Mouse (Mus musculus) MN1 (cell line): ENCODE measurements at regions not wholly inside any gene's neighbourhood (a gene's known extent, or its start where the extent isn't known, plus 50 kb on each side); places are given as distances from the start of the nearest gene placed in this dataset.
A peak's percentile ranks its signal among the peaks of the same experiment; 100 is the strongest.

Experiments
- DNase-seq: peaks from one replicate; pipeline ENCODE4 v3.0.0-alpha.2; 2016; ENCODE audit warnings: low spot score

DNA sequence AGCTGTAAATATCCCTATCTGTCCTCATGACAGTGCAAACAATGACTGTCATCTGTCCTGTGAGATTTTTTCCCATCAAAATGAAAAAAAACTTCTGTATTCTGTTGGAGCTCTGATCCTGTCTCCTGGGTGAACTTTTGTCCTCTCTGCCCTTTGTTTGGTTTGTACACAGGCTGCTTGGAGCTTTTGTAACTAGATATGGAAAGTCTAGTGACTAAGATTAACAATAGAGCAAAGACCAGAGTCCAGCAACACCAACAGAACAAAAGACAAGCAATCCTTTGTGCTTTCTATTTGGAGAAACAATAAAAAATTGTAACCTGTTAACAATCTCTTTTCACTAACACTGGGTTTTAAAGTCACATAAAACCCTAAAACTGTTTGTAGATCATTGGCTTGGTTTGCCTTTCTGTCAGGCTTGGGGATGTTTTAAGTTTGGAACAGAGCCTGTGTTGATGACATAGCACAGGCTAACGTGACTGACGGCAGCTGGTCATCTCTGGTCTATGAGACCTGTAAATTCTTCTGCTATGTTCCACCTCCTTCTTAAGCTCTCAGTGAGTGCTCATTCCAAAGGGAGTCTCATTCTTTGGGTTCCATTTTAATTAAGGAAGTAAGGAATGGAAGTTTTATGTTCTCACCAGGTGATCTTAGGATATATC lies 219.8 kb downstream of the Gm9733 start:
- DNase-seq: no peak

DNA sequence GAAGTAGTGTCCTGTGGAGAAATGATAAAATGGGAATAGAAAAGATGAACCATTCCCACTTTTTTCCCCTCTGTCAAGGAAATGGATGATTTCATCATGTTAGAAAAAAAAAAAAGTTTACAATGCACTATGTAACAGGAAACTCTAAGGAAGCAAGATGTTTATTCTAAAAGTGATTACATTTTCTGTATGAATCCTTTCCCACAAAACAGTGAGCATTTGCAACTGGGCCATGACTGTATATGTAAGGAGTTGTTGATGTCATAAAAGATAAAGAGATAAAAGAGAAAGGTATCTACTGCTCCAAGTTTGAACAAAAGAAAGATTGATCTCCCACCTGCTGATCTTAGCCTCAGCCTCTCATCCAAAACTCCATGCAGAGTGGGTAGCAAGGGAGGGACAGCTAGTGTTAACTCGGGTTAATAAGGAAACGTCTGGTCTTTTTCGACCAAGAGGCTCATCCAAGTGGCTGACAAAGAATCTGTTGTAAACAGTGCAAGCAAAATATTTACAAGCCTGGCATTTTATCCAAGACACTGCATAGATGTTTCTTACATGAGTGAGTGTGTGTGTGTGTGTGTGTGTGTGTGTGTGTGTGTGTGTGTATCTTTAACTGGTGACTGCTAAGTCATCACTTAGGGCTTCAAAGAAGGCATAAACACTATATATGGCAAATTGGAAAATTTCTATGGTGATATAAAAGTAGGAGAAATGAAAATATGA lies 213.3 kb downstream of the Gm9733 start:
- DNase-seq: no peak

- no peak for DNase-seq
Observed at GRCm38 (mm10) chr3:15126736-15127135, 205.4 kb downstream of the Gm9733 start.

GRCm38 (mm10) chr3:15128370-15128769 lies 203.7 kb downstream of the Gm9733 start:
- DNase-seq: no peak

- no peak for DNase-seq
Observed at GRCm38 (mm10) chr3:15128960-15129359, 203.1 kb downstream of the Gm9733 start.

DNA sequence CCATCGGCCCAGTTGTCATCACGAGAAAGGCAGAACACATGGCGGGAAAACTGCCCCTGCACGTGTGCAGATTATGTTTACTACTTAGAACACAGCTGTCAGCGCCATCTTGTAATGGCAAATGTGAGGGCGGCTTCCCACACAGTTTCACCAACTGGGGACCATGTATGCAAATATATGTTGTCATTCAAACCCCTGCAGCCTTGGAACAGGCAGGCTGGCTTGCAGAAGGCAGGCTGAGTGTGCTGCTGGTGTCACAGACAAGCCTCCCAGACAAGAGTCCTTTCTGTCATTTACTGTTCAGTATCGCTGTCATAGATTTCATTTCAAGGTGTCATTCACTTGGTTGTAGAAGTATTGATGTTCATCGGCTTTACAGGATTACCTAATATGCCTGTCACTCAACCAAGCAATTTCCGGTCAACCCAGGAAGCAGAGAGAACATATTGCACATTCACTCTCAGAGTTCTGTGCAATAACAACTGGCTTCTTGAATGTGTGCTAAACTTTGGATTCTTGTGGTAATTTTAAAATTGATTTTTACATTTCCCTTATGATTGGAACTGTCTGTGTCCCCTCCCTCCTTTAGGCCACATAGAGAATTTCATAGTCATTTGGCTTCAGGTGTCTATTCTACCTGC lies 202.3 kb downstream of the Gm9733 start:
- DNase-seq: no peak

DNA sequence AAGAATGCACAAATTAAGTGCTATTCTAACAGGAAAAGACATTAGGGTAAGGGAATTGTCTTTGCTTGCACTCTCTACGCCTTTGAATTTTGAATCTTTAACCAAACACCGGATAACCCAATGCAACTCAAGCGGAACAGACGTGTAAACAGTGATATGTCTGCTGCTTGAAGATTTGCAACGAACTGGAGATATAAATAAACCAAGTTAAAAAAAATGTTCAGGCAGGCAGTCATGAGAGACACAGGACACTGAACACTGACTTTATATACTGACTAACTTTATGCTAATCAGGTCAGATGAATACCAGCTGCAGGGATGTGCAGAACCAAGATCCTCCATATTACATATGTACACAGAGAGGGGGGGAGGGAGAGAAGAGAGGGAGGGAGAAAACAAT lies 200.0 kb downstream of the Gm9733 start:
- DNase-seq: no peak

DNA sequence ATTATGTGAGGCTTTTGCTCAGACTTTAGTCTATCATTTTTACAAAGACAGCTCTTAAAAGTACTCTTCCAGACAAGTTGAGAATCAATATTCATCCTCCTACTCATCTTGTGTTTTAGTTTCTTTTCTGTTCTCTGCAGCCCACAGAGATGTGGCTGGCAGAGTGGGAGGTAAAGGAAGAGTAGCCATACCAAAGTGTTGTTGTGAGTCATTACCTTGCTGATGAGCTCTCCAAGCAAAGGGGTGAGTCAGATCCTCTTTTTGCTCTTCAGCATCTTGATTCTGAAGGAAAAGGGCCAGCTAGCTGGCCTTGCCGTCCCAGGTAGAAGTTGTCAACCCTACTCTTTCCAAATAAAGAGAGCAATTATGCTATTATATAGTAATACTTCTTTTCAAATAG lies 192.6 kb downstream of the Gm9733 start:
- no peak for DNase-seq

DNA sequence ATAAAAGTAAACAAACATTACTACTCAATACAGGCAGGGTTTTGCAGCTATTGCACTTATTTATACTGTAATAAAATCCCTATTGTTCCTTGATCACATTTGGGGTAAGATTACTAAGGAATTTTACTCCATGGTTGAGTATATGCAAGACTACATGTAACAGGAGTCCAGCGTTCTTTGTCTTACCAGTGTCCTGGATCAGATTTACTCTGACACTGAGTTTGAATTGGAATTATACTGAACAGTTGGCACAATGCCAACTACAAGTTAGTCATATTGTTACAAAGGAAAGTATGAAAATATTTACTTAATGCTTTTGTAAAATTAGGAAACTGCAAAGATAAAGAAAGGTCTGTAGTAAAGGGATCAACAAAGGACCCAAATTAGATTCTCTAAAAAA lies 178.4 kb downstream of the Gm9733 start:
- no peak for DNase-seq

- no peak for DNase-seq
Observed at GRCm38 (mm10) chr3:15154153-15154552, 177.9 kb downstream of the Gm9733 start.

GRCm38 (mm10) chr3:15156681-15157080 lies 175.4 kb downstream of the Gm9733 start:
- no peak for DNase-seq

DNA sequence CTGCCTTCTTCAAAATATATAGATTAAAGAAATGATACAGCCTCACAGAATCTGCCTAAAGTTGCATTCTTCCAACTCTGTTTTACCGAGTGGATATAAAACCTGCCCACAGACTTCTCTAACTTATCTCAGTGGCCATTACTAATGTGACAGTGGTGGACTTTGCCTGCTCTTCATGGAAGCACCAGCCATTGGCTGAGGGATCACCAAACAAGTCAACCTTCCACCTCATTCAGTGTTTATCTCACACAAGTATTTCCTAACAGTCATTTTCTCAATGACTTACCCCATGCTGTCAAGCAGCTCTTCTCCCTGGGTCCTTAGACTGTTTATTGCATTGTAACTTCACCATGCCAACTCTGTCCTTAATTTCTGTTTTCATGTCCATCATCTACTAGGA lies 174.3 kb downstream of the Gm9733 start:
- DNase-seq: no peak

GRCm38 (mm10) chr3:15158926-15159325 lies 173.2 kb downstream of the Gm9733 start:
- no peak for DNase-seq

GRCm38 (mm10) chr3:15159965-15160714 lies 172.0 kb downstream of the Gm9733 start:
- DNase-seq: no peak

DNA sequence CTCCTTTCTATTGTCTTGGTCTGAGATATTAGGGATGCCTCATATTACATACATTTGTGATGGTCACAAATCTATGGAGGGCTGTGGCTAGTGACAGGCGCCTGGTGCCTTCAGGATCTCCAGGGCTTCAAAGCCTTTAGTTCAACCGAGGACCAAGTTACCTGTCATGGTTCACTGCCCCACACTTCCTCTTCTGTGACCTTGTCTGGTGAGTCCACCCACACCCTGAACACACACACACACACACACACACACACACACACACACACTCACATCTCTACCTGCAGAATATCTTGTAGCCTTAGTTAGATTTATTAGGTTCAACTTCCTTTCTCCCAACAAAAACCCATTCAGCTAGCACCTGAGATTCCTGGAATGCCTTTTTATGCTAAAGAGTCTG lies 156.3 kb downstream of the Gm9733 start:
- no peak for DNase-seq

GRCm38 (mm10) chr3:15179079-15179812 lies 152.9 kb downstream of the Gm9733 start:
- DNase-seq: no peak

GRCm38 (mm10) chr3:15181111-15181510 lies 151.0 kb downstream of the Gm9733 start:
- DNase-seq: no peak

DNA sequence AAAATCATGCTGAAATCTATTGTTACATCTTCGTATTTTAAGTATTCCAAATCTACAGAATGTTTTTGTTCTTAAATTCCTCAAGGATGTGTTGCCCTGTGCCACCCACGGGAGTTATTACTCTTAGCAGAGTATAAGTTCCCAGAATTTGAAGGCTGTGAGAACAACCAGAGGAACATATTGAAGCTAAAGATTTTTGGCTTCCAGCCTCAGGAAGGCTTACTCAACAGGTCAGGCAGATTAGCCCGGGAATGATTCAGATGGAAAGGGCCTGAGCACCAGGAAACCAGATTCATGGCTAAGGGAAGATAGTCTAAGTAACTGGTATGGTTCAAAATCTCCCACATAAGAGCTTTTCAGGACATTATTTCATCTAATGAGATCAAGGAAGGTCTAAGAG lies 145.4 kb downstream of the Gm9733 start:
- DNase-seq: no peak

DNA sequence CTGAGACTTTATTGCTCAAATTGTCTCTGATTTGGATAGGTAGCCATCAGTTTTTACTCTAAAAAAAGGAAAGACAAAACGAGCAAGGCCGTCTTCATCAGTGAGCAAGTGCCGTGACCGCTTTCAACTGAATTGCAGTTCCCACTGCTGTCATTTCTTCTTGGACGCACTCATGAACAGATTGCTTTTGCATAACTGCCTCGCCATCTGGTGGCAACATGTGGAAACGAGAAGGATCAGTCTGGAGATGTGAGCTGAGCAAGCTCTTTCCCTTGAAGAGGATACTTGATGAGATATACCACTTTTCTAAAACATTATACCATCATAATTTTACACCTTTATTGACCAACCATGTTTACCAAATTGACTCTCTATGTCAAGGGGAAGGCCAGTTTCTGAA lies 137.7 kb downstream of the Gm9733 start:
- peak; percentile 10 for DNase-seq

- no peak for DNase-seq
Observed at GRCm38 (mm10) chr3:15196101-15196500, 136.0 kb downstream of the Gm9733 start.

DNA sequence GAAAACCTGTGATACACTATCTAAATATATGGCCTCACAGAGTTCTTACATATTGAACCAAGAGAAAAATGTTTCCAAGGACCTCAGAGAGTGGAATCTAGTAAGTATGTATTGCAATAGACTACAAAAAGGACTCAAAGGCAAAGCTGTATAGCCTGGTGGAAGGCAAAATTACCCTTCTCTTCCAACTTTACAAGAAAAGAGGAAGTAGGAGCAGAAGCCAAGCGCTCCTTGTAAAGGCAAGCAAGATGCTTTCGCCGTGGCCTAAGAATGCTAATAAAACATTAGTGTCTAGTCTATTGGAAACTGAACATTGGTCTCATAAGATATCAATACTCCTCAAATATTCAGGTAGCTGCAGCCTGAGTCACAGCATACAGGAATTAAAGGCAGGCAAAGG lies 134.0 kb downstream of the Gm9733 start:
- no peak for DNase-seq

- no peak for DNase-seq
Observed at GRCm38 (mm10) chr3:15200309-15200708, 131.8 kb downstream of the Gm9733 start.
